ENCODE assay signal across 8 mouse cellular contexts in genomic region chrX:153707735-153708134, GRCm38 (mm10). TPM values are rescaled to one million over a fixed set of nuclear protein-coding genes. Genes with fewer than 3 reads are reported as not detected.
DNase-seq lines count a peak whose midpoint lies in the region; ATAC-seq and TF ChIP-seq lines count a peak whose summit lies in the region.

No protein-coding gene starts in this region.

- H3K27me3 ChIP-seq in midbrain, embryonic 12.5 days = no peaks in the 10 kb centered on the region
- no peaks in the 10 kb centered on the region for H3K27me3 ChIP-seq in midbrain, embryonic 13.5 days
- H3K27me3 ChIP-seq in midbrain, postnatal 0 days (ENCODE audit: insufficient read depth, low read length) = no peaks in the 10 kb centered on the region

- peak; percentile 44; the same call in 1 of the 2 replicates for ATAC-seq in midbrain, embryonic 12.5 days (ENCODE audit: low FRiP score, low read depth)
- ATAC-seq in midbrain, embryonic 13.5 days = no peak
- ATAC-seq in midbrain, postnatal 0 days (ENCODE audit: low FRiP score) = no peak
- no peak for ATAC-seq in monocyte, adult 5-6 weeks (replicated peaks; ENCODE audit: insufficient number of reproducible peaks, low FRiP score, low TSS enrichment, poor library complexity, severe bottlenecking)
- ATAC-seq in granulocyte monocyte progenitor cell, adult 5-6 weeks (replicated peaks; ENCODE audit: poor library complexity, severe bottlenecking) = no peak; the same call in 1 of the 2 replicates

- peak; percentile 73 for TF ChIP-seq CTCF in midbrain, postnatal 0 days (IDR thresholded peaks at IDR 0.05)

- H3K27ac ChIP-seq in midbrain, embryonic 12.5 days (replicated peaks) = no peak overlapping the region
- no peak overlapping the region for H3K27ac ChIP-seq in midbrain, embryonic 13.5 days
- H3K27ac ChIP-seq in midbrain, postnatal 0 days (ENCODE audit: low read depth, low read length) = no peak overlapping the region

- no peak overlapping the region for H3K9ac ChIP-seq in midbrain, embryonic 12.5 days (replicated peaks)
- no peak overlapping the region for H3K9ac ChIP-seq in midbrain, embryonic 13.5 days (replicated peaks)
- no peak overlapping the region for H3K9ac ChIP-seq in midbrain, postnatal 0 days (replicated peaks; ENCODE audit: low read length, poor library complexity, severe bottlenecking)

- no peaks in the 10 kb centered on the region for H3K36me3 ChIP-seq in midbrain, embryonic 12.5 days
- no peaks in the 10 kb centered on the region for H3K36me3 ChIP-seq in midbrain, embryonic 13.5 days
- H3K36me3 ChIP-seq in midbrain, postnatal 0 days (ENCODE audit: insufficient read depth, low read length) = no peaks in the 10 kb centered on the region

- peak; percentile 3 for DNase-seq in gastrocnemius, postnatal 10 days
- DNase-seq in gastrocnemius, adult 18-20 months (ENCODE audit: low spot score) = no peak
- peak; percentile 23 for DNase-seq in embryo, embryonic 10.5 days (ENCODE audit: low spot score)
- peak; percentile 51 for DNase-seq in midbrain, postnatal 0 days (ENCODE audit: low spot score)

- H3K4me1 ChIP-seq in midbrain, embryonic 12.5 days = no peaks in the 10 kb centered on the region
- no peaks in the 10 kb centered on the region for H3K4me1 ChIP-seq in midbrain, embryonic 13.5 days (replicated peaks)
- no peaks in the 10 kb centered on the region for H3K4me1 ChIP-seq in midbrain, postnatal 0 days (ENCODE audit: insufficient read depth, low read length)

- no peak overlapping the region for H3K4me3 ChIP-seq in midbrain, embryonic 12.5 days
- H3K4me3 ChIP-seq in midbrain, embryonic 13.5 days (replicated peaks) = no peak overlapping the region
- H3K4me3 ChIP-seq in midbrain, postnatal 0 days (ENCODE audit: low read depth, low read length) = no peak overlapping the region

- no peak overlapping the region for H3K4me2 ChIP-seq in midbrain, embryonic 12.5 days (replicated peaks)
- no peak overlapping the region for H3K4me2 ChIP-seq in midbrain, embryonic 13.5 days (replicated peaks)
- H3K4me2 ChIP-seq in midbrain, postnatal 0 days (ENCODE audit: low read depth, low read length, poor library complexity, severe bottlenecking) = no peak overlapping the region

- H3K9me3 ChIP-seq in midbrain, embryonic 12.5 days = no peaks in the 10 kb centered on the region
- no peaks in the 10 kb centered on the region for H3K9me3 ChIP-seq in midbrain, embryonic 13.5 days
- no peaks in the 10 kb centered on the region for H3K9me3 ChIP-seq in midbrain, postnatal 0 days (ENCODE audit: low read length)

- 36% methylated on average over 4 of the region's 4 CpGs for WGBS in midbrain, embryonic 12.5 days
- WGBS in midbrain, embryonic 13.5 days = 27% methylated on average over 4 of the region's 4 CpGs
- WGBS in midbrain, postnatal 0 days = 36% methylated on average over 4 of the region's 4 CpGs

RNA-seq across cellular contexts. Expression of gene Kctd12b, which starts 11.5 kb away (rescaled TPM):
- total RNA-seq in gastrocnemius, postnatal 10 days (2021) = 10 to 100 TPM in 1 of 2 experiments, 1 to 10 TPM in 1; 8.1 to 10.9 TPM
- total RNA-seq in gastrocnemius, adult 18-20 months (2021) = 1 to 10 TPM in 1 of 2 experiments, under 1 TPM in 1; 0.73 to 1.7 TPM
- polyA plus RNA-seq in midbrain, embryonic 12.5 days (2016; fragmentation: Nextera tagmentation; extraction: Ambion mirVana) = 4.6 and 4.7 TPM in 2 replicates
- polyA plus RNA-seq in midbrain, embryonic 13.5 days (2015; fragmentation: Nextera tagmentation; extraction: Ambion mirVana) = 4.2 and 4.5 TPM in 2 replicates
- 5.8 and 6.3 TPM in 2 replicates for total RNA-seq in midbrain, postnatal 0 days (2014; rRNA removed)
- polyA plus RNA-seq in midbrain, postnatal 0 days (2015; fragmentation: Nextera tagmentation; extraction: Ambion mirVana) = 2.7 and 3.6 TPM in 2 replicates
- 8.3 to 10.5 TPM (median 9.2 TPM) in 3 replicates for total RNA-seq in monocyte, adult 5-6 weeks (2017)
- 1.5 and 2.0 TPM in 2 replicates for total RNA-seq in granulocyte monocyte progenitor cell, adult 5-6 weeks (2014; fragmentation: Nextera tagmentation)
- total RNA-seq in granulocyte monocyte progenitor cell, adult 5-6 weeks (2017) = 1.5 and 1.6 TPM in 2 replicates

RNA-seq across cellular contexts. Expression of gene Nbdy, which starts 15.7 kb away (rescaled TPM):
- 10 to 100 TPM; 24.9 to 26.0 TPM for total RNA-seq in gastrocnemius, postnatal 10 days (2021)
- total RNA-seq in gastrocnemius, adult 18-20 months (2021) = 10 to 100 TPM; 25.3 TPM
- 78.5 and 81.0 TPM in 2 replicates for polyA plus RNA-seq in midbrain, embryonic 12.5 days (2016; fragmentation: Nextera tagmentation; extraction: Ambion mirVana)
- polyA plus RNA-seq in midbrain, embryonic 13.5 days (2015; fragmentation: Nextera tagmentation; extraction: Ambion mirVana) = 110 and 119 TPM in 2 replicates
- total RNA-seq in midbrain, postnatal 0 days (2014; rRNA removed) = 73.0 and 89.6 TPM in 2 replicates
- polyA plus RNA-seq in midbrain, postnatal 0 days (2015; fragmentation: Nextera tagmentation; extraction: Ambion mirVana) = 201 TPM in 2 replicates
- total RNA-seq in monocyte, adult 5-6 weeks (2017) = 7.3 to 12.3 TPM (median 9.9 TPM) in 3 replicates
- total RNA-seq in granulocyte monocyte progenitor cell, adult 5-6 weeks (2014; fragmentation: Nextera tagmentation) = 48.1 and 71.4 TPM in 2 replicates
- 22.4 and 23.7 TPM in 2 replicates for total RNA-seq in granulocyte monocyte progenitor cell, adult 5-6 weeks (2017)
